Mouse (Mus musculus): ENCODE data around the gene Dctd. TPM values are rescaled to one million over a fixed set of nuclear protein-coding genes. Genes with fewer than 3 reads are reported as not detected.
"Not testable (repeated sequence)": the region's sequence is repeated elsewhere in the genome, so short reads cannot be mapped to it uniquely, and the experiment has no call there.

Dctd gene
- total RNA-seq, 2 experiments from 2014 or later: 1.3 to 3.8 TPM

DNA sequence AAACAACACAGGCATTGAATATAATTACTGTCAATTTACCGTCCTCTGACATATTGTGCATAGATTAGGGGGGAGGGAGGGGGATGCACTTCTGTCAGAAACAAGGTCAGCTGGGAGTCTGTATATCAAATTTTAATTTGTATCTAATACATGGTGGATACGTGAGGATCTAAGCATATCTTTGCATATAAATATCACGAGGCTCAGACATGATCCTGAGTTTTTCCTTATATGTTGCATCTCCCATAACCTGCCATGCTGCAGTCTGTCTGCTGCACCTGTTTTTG is 38.7 kb downstream of the Dctd start:
- no peak for ATAC-seq (replicated peaks; ENCODE audit: low FRiP score, poor library complexity, severe bottlenecking)

- ATAC-seq (replicated peaks; ENCODE audit: low FRiP score, poor library complexity, severe bottlenecking): no peak
Observed at GRCm38 (mm10) chr8:48141023-48141422, 42.1 kb downstream of the Dctd start.

- no peak for ATAC-seq (replicated peaks; ENCODE audit: low FRiP score, poor library complexity, severe bottlenecking)
Observed at GRCm38 (mm10) chr8:48145766-48146165, 46.9 kb downstream of the Dctd start.

GRCm38 (mm10) chr8:48146449-48146848 is 47.6 kb downstream of the Dctd start:
- ATAC-seq (replicated peaks; ENCODE audit: low FRiP score, poor library complexity, severe bottlenecking): no peak

DNA sequence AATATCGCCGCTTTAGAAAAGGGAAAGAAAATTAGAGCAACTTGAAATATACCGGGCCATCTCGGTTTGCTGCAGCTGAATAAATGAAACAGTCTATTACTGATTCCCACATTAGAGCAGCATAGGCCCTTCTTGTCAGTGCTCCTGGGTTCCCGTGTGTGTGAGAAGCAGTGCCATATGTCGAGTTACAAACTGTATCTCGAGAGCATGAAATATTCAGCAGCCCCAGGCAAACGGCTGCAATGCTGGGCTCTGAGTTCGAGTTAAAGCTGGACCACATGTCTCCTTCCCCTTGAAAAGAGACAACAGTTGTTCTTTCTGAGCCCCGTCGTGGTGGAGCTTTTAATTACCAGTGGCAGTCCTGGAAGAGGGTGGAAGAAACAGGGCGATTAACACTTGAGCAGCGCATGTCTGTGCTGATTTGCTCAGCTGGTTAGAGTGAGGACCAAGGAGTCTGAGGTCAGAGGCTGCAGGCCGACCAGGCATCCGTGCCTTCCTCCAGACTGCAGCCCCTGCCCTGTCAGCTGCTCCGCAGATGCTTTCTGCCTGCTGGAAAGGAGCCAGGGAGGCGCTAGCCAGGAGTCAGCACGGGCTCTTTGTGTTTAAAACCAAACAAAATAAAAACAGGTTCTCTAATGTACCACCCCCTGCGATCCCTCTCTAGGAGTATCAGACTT is 53.3 kb downstream of the Dctd start:
- ATAC-seq (replicated peaks; ENCODE audit: low FRiP score, poor library complexity, severe bottlenecking): no peak

DNA sequence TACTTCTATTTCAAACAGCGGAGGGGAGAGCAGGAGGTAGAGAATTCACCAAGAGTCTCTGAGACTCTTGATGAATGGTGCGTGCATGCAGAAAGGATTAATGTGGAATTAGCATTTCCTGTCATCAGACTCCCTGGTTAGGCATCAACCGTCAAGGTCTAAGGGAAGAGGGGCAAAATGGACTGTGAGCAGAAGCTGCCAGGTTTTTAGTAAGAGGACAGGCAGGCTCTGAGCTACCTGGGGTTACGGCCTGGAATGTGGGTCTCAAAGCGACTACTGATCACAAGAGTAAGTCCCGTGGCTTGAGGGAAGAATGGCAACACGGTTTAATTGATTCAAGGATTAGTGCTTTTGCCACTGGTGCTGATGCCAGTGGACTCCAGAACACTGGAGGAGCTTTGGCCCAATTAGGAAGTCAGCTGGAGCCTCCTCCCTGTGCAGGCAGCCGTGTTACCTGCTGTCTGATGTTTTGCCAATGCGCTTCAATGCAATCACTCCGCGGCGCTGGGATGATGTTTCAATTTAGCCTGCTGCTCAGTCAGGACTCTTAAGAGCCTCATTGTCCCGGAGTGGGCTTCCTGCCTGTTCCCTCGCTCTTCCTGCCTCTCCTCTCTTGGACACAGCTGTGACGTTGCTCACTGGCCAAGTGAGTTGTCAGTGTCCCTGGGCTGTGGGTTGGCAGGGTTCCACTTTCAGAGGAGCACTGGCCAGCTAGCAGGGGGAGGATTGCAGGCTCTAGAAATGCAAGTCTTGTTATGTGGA is 54.6 kb downstream of the Dctd start:
- ATAC-seq (replicated peaks; ENCODE audit: low FRiP score, poor library complexity, severe bottlenecking): no peak

DNA sequence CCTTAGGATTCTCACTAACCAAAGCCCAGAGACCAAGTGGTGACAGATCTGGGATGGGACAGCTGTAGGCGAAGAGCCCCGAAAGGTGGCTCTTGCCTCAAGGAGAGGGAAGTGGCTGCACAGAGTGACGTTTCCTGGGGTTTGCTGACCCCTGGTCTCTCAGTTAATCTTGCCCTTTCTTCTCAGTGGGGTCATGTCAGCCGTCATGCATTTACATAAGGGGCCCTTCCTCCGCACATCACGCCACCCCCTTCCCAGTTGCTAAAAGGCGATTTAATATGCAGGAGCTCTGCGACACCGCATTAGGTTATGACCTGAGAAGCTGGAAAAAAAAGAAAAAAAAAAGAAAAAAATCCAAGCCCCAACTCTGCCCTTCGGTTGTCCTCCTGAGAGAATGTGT is 58.8 kb downstream of the Dctd start:
- no peak for ATAC-seq (replicated peaks; ENCODE audit: low FRiP score, poor library complexity, severe bottlenecking)

GRCm38 (mm10) chr8:48158560-48159217 is 59.8 kb downstream of the Dctd start:
- ATAC-seq (replicated peaks; ENCODE audit: low FRiP score, poor library complexity, severe bottlenecking): no peak

DNA sequence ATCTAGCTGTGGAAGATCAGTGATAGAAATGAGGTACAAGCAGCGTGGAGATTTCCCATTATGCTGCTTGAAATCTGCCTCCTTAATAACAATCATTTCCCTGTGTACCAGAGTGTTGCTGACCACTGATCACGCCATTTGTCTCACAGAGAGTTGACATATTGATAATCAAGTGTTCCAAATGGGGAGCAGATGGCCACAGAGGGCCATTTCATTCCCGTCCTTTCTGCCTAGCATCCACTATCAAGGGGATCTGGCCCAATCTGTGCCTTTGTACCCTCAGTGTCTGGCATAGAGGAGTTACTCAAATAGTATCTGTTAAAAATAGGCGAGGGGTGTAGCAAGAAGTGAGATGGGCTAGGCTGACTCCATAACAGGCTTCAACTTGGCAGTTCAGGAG is 78.5 kb downstream of the Dctd start:
- ATAC-seq (replicated peaks; ENCODE audit: low FRiP score, poor library complexity, severe bottlenecking): no peak

DNA sequence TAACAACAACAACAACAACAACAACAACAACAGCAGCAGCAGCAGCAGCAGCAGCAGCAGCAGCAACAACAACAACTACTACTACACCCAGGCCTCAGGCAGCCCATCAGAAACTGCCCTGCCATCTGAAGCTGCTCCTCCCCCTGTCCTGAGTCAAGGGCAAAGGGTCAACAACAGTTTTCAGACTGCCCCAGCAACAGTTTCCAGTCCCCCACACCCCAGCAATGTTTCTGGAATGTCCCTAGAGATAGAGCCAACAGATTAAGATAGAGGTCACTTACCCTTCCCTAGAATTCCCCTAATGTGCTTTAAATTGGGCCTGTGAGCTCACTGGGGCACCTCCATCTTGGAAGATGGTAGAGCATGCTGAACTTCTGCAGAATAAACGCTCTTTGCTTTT is 79.0 kb downstream of the Dctd start:
- no peak for ATAC-seq (replicated peaks; ENCODE audit: low FRiP score, poor library complexity, severe bottlenecking)

GRCm38 (mm10) chr8:48178993-48179392 is 80.1 kb downstream of the Dctd start:
- no peak for ATAC-seq (replicated peaks; ENCODE audit: low FRiP score, poor library complexity, severe bottlenecking)

DNA sequence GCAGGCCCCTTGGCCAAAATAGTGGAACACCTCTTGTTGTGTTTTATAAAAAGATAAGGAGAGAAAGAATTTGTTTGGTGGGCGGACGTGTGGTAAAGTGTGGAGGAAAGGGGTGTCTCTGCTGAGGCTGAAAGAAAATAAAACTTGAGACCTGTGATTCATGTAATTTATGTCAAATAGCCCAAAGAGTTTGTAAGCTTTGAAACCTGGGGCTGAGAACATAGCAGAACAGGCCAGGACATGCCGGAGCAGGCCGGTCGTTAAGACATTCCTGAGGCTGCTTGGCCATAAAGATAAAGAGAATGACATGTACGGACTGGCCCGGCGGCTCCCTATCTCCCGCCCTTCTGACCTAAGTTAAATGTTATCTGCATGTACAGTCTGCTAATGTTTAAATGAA is 81.3 kb downstream of the Dctd start:
- not testable (repeated sequence) for ATAC-seq (replicated peaks; ENCODE audit: low FRiP score, poor library complexity, severe bottlenecking)

DNA sequence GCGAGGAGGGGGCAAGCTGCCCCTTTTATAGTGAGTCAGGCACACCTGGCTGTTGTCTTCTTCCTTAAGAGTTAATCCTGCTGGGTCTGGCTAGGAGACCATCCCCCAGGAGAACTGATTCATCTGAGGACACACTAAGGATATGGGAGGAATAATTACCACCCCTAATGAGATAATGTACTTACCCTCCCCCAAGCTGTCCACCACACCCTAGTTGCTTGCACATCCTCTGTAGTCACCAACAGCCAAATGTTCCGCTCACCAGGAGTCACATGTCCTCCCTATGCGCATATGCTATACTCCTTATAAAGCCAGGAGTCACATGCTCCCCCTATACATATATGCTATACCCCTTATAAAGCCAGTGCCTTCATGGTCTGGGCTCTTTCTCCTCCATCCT is 82.1 kb downstream of the Dctd start:
- ATAC-seq (replicated peaks; ENCODE audit: low FRiP score, poor library complexity, severe bottlenecking): no peak

DNA sequence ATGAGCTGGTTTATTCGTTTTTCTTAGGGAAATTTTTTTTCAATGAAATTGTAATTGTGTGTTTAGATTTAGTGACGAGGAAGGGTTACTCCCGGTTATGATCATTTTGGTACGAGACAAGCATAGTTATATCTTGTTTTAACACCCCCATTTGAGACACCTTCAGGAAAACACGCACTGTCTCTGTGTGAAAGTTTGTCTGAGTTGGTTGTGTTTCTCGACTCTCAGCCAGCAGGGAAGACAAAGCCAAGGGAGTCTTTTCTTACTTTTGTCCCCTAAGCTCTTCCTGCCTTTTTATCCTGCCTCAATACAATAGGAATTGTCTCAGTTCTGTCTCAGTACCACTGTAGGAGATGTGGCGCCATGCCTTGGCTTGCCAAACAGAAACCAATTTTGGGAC is 84.9 kb downstream of the Dctd start:
- no peak for ATAC-seq (replicated peaks; ENCODE audit: low FRiP score, poor library complexity, severe bottlenecking)

GRCm38 (mm10) chr8:48188586-48188985 is 89.7 kb downstream of the Dctd start:
- no peak for ATAC-seq (replicated peaks; ENCODE audit: low FRiP score, poor library complexity, severe bottlenecking)

DNA sequence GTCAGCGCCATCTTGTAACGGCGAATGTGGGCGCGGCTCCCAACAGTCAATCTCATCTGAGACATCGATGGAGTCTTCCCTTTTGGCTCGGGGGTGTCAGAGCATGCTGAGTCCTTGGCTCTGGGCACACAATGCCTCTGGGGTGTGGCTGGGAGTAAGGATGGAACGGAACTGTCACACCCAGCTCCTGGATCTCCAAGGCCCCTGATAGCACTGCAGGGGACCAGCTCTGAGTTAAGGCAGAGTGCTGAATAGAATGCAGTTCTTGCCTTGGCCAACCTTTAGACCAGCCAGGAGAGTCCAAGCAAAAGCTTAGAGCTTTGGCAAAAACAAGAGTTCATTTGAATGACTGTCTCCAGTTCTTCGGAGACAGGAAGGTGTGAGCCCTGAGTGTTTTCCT is 97.1 kb downstream of the Dctd start:
- ATAC-seq (replicated peaks; ENCODE audit: low FRiP score, poor library complexity, severe bottlenecking): no peak

- no peak for ATAC-seq (replicated peaks; ENCODE audit: low FRiP score, poor library complexity, severe bottlenecking)
Observed at GRCm38 (mm10) chr8:48199171-48199570, 100.3 kb downstream of the Dctd start.

- ATAC-seq (replicated peaks; ENCODE audit: low FRiP score, poor library complexity, severe bottlenecking): no peak
Observed at GRCm38 (mm10) chr8:48202632-48203031, 103.7 kb downstream of the Dctd start.

Data from erythroblast, adult 5-6 weeks (primary cell).